Mouse (Mus musculus): Measurements from ENCODE around the gene Eras.

- TF ChIP-seq CTCF (IDR thresholded peaks at IDR 0.05; ENCODE audit: borderline replicate concordance, insufficient read depth, low read length) (no peak), POLR2A (IDR thresholded peaks at IDR 0.05; ENCODE audit: low read depth, low read length) (peak; percentile 48)
Observed at GRCm38 (mm10) chrX:7883841-7884567, 44.4 kb downstream of the Eras start, which contains the start of gene Slc35a2.

All from embryonic fibroblast, embryonic 13.5 days (primary cell).